Mouse (Mus musculus) thymus, postnatal 4 days (tissue): ENCODE data around the gene Pih1d1.
A peak's percentile ranks its signal among the peaks of the same experiment; 100 is the strongest.
"Not testable (repeated sequence)": the region's sequence is repeated elsewhere in the genome, so short reads cannot be mapped to it uniquely, and the experiment has no call there.

Experiments used
- DNase-seq: peaks from one replicate; pipeline ENCODE4 v3.0.0; 2021

The Pih1d1 gene

GRCm38 (mm10) chr7:45154096-45154992, at the start of gene Pih1d1, which contains the start of gene Aldh16a1:
Gene Pih1d1 (plus strand): TSS chr7:45154303.
Gene Aldh16a1 (minus strand): TSS chr7:45154584.
- peak; percentile 99 for DNase-seq

GRCm38 (mm10) chr7:45104941-45105340, 49.2 kb upstream of the Pih1d1 start:
- no peak for DNase-seq

- DNase-seq: no peak
These were observed 48.6 kb upstream of the Pih1d1 start for GRCm38 (mm10) chr7:45105491-45105890.

GRCm38 (mm10) chr7:45106441-45106840, 47.7 kb upstream of the Pih1d1 start:
- no peak for DNase-seq

- no peak for DNase-seq
These were observed 47.0 kb upstream of the Pih1d1 start for GRCm38 (mm10) chr7:45107052-45107645.

- not testable (repeated sequence) for DNase-seq
These were observed 44.0 kb upstream of the Pih1d1 start for GRCm38 (mm10) chr7:45110089-45110488.

- no peak for DNase-seq
These were observed 42.2 kb upstream of the Pih1d1 start for GRCm38 (mm10) chr7:45111940-45112339.

GRCm38 (mm10) chr7:45112529-45112928, 41.6 kb upstream of the Pih1d1 start:
- no peak for DNase-seq

GRCm38 (mm10) chr7:45113476-45113875, 40.6 kb upstream of the Pih1d1 start:
- no peak for DNase-seq

- DNase-seq: no peak
These were observed 36.5 kb upstream of the Pih1d1 start for GRCm38 (mm10) chr7:45117566-45117965.

- no peak for DNase-seq
These were observed 35.8 kb upstream of the Pih1d1 start for GRCm38 (mm10) chr7:45118336-45118735.

GRCm38 (mm10) chr7:45119780-45120709, 34.1 kb upstream of the Pih1d1 start:
- peak; percentile 24 for DNase-seq

- peak; percentile 83 for DNase-seq
These were observed 32.7 kb upstream of the Pih1d1 start for GRCm38 (mm10) chr7:45121404-45121803.

- no peak for DNase-seq
These were observed 32.1 kb upstream of the Pih1d1 start for GRCm38 (mm10) chr7:45121966-45122365.

- DNase-seq: no peak
These were observed 31.4 kb upstream of the Pih1d1 start for GRCm38 (mm10) chr7:45122561-45123185.

GRCm38 (mm10) chr7:45123186-45123570, 30.9 kb upstream of the Pih1d1 start:
- peak; percentile 72 for DNase-seq

- peak; percentile 97 for DNase-seq
These were observed 29.6 kb upstream of the Pih1d1 start, which contains the start of gene Rps11 for GRCm38 (mm10) chr7:45124224-45125143. Gene Rps11 (minus strand): TSS chr7:45124439.

- no peak for DNase-seq
These were observed 28.9 kb upstream of the Pih1d1 start for GRCm38 (mm10) chr7:45125144-45125600.

GRCm38 (mm10) chr7:45125649-45126048, 28.5 kb upstream of the Pih1d1 start:
- not testable (repeated sequence) for DNase-seq

- no peak for DNase-seq
These were observed 27.8 kb upstream of the Pih1d1 start for GRCm38 (mm10) chr7:45126147-45126843.
